Mouse (Mus musculus): ENCODE results near the gene Zfp446. TPM values are rescaled to one million over a fixed set of nuclear protein-coding genes. Genes with fewer than 3 reads are reported as not detected.

Gene Zfp446
- polyA plus RNA-seq, 1 experiment: 4.4 TPM

- TF ChIP-seq CTCF (IDR thresholded peaks at IDR 0.05; ENCODE audit: control insufficient read depth, insufficient read depth, low read length) (no peak), POLR2A (IDR thresholded peaks at IDR 0.05; ENCODE audit: borderline replicate concordance, control insufficient read depth, low read depth, low read length) (no peak)
- Histone ChIP-seq H3K27ac (ENCODE audit: control insufficient read depth, insufficient read depth, low read depth, low read length, poor library complexity) (no peak overlapping the region), H3K4me1 (ENCODE audit: control insufficient read depth, insufficient read depth, low read length) (no peaks in the 10 kb centered on the region), H3K4me3 (replicated peaks; ENCODE audit: control insufficient read depth, low read depth, low read length) (no peak overlapping the region)
Observed at GRCm38 (mm10) chr7:12995862-12996261, 18.2 kb downstream of the Zfp446 start.

GRCm38 (mm10) chr7:12997230-12997629, 19.6 kb downstream of the Zfp446 start:
- 64% methylated on average over 5 of the region's 5 CpGs for WGBS
- TF ChIP-seq POLR2A (IDR thresholded peaks at IDR 0.05; ENCODE audit: borderline replicate concordance, control insufficient read depth, low read depth, low read length): no peak
- no peak for TF ChIP-seq CTCF (IDR thresholded peaks at IDR 0.05; ENCODE audit: control insufficient read depth, insufficient read depth, low read length)
- H3K4me3 ChIP-seq (replicated peaks; ENCODE audit: control insufficient read depth, low read depth, low read length): no peak overlapping the region
- H3K4me1 ChIP-seq (ENCODE audit: control insufficient read depth, insufficient read depth, low read length): no peaks in the 10 kb centered on the region
- no peak overlapping the region for H3K27ac ChIP-seq (ENCODE audit: control insufficient read depth, insufficient read depth, low read depth, low read length, poor library complexity)

GRCm38 (mm10) chr7:12998053-12998452, 20.4 kb downstream of the Zfp446 start, which contains the start of gene Slc27a5:
Slc27a5 (minus strand) TSS chr7:12998192.
- no peak within 1 kb of the TSS for H3K27ac ChIP-seq (ENCODE audit: control insufficient read depth, insufficient read depth, low read depth, low read length, poor library complexity)
- no peaks in the 10 kb centered on the region for H3K4me1 ChIP-seq (ENCODE audit: control insufficient read depth, insufficient read depth, low read length)
- TF ChIP-seq POLR2A (IDR thresholded peaks at IDR 0.05; ENCODE audit: borderline replicate concordance, control insufficient read depth, low read depth, low read length) (no peak), CTCF (IDR thresholded peaks at IDR 0.05; ENCODE audit: control insufficient read depth, insufficient read depth, low read length) (no peak)
- no peak within 1 kb of the TSS for H3K4me3 ChIP-seq (replicated peaks; ENCODE audit: control insufficient read depth, low read depth, low read length)
- 71% methylated on average over 5 of the region's 5 CpGs for WGBS

- H3K4me1 ChIP-seq (ENCODE audit: control insufficient read depth, insufficient read depth, low read length): no peaks in the 10 kb centered on the region
- WGBS: 82% methylated on average over 3 of the region's 3 CpGs
- no peak within 1 kb of the TSS for H3K4me3 ChIP-seq (replicated peaks; ENCODE audit: control insufficient read depth, low read depth, low read length)
- TF ChIP-seq CTCF (IDR thresholded peaks at IDR 0.05; ENCODE audit: control insufficient read depth, insufficient read depth, low read length) (no peak), POLR2A (IDR thresholded peaks at IDR 0.05; ENCODE audit: borderline replicate concordance, control insufficient read depth, low read depth, low read length) (no peak)
- H3K27ac ChIP-seq (ENCODE audit: control insufficient read depth, insufficient read depth, low read depth, low read length, poor library complexity): no peak within 1 kb of the TSS
Observed at GRCm38 (mm10) chr7:12998851-12999250, 21.2 kb downstream of the Zfp446 start, which contains the start of gene Trim28. Trim28 (plus strand) TSS chr7:12999114.

- no peak overlapping the region for H3K4me3 ChIP-seq (replicated peaks; ENCODE audit: control insufficient read depth, low read depth, low read length)
- TF ChIP-seq POLR2A (IDR thresholded peaks at IDR 0.05; ENCODE audit: borderline replicate concordance, control insufficient read depth, low read depth, low read length) (no peak), CTCF (IDR thresholded peaks at IDR 0.05; ENCODE audit: control insufficient read depth, insufficient read depth, low read length) (no peak)
- WGBS: 80% methylated on average over 1 of the region's 1 CpGs
- no peak overlapping the region for H3K27ac ChIP-seq (ENCODE audit: control insufficient read depth, insufficient read depth, low read depth, low read length, poor library complexity)
- H3K4me1 ChIP-seq (ENCODE audit: control insufficient read depth, insufficient read depth, low read length): no peaks in the 10 kb centered on the region
Observed at GRCm38 (mm10) chr7:13001584-13001983, 23.9 kb downstream of the Zfp446 start.

GRCm38 (mm10) chr7:13003380-13003779, 25.7 kb downstream of the Zfp446 start:
- TF ChIP-seq CTCF (IDR thresholded peaks at IDR 0.05; ENCODE audit: control insufficient read depth, insufficient read depth, low read length) (no peak), POLR2A (IDR thresholded peaks at IDR 0.05; ENCODE audit: borderline replicate concordance, control insufficient read depth, low read depth, low read length) (no peak)
- 82% methylated on average over 5 of the region's 5 CpGs for WGBS
- H3K4me3 ChIP-seq (replicated peaks; ENCODE audit: control insufficient read depth, low read depth, low read length): no peak overlapping the region
- no peak overlapping the region for H3K27ac ChIP-seq (ENCODE audit: control insufficient read depth, insufficient read depth, low read depth, low read length, poor library complexity)
- no peaks in the 10 kb centered on the region for H3K4me1 ChIP-seq (ENCODE audit: control insufficient read depth, insufficient read depth, low read length)

GRCm38 (mm10) chr7:13006011-13006410, 28.4 kb downstream of the Zfp446 start:
- Histone ChIP-seq H3K4me1 (ENCODE audit: control insufficient read depth, insufficient read depth, low read length) (no peaks in the 10 kb centered on the region; the same call in 1 of the 2 replicates), H3K27ac (ENCODE audit: control insufficient read depth, insufficient read depth, low read depth, low read length, poor library complexity) (no peak overlapping the region; the same call in 1 of the 2 replicates), H3K4me3 (replicated peaks; ENCODE audit: control insufficient read depth, low read depth, low read length) (no peak overlapping the region)
- no peak for TF ChIP-seq POLR2A (IDR thresholded peaks at IDR 0.05; ENCODE audit: borderline replicate concordance, control insufficient read depth, low read depth, low read length)
- no peak for TF ChIP-seq CTCF (IDR thresholded peaks at IDR 0.05; ENCODE audit: control insufficient read depth, insufficient read depth, low read length)
- WGBS: 91% methylated on average over 17 of the region's 17 CpGs

GRCm38 (mm10) chr7:13006531-13006930, 28.9 kb downstream of the Zfp446 start:
- TF ChIP-seq POLR2A (IDR thresholded peaks at IDR 0.05; ENCODE audit: borderline replicate concordance, control insufficient read depth, low read depth, low read length) (no peak), CTCF (IDR thresholded peaks at IDR 0.05; ENCODE audit: control insufficient read depth, insufficient read depth, low read length) (no peak)
- WGBS: 88% methylated on average over 10 of the region's 10 CpGs
- Histone ChIP-seq H3K27ac (ENCODE audit: control insufficient read depth, insufficient read depth, low read depth, low read length, poor library complexity) (no peak overlapping the region), H3K4me1 (ENCODE audit: control insufficient read depth, insufficient read depth, low read length) (no peaks in the 10 kb centered on the region; the same call in 1 of the 2 replicates), H3K4me3 (replicated peaks; ENCODE audit: control insufficient read depth, low read depth, low read length) (no peak overlapping the region)

Measured in bone marrow, adult 2 months (tissue).